Mouse (Mus musculus) neutrophil, adult 59 days (primary cell): ENCODE data around the gene Adm2. TPM values are rescaled to one million over a fixed set of nuclear protein-coding genes. Genes with fewer than 3 reads are reported as not detected.

Source experiments
- total RNA-seq, 2 experiments: library from RNA; stranded (reverse); gene quantifications; 1 replicate in 1 of 2; 2 replicates in 1 of 2; pipeline ENCODE4 v1.2.4; 2023

The Adm2 gene
- not detected for total RNA-seq

DNA sequence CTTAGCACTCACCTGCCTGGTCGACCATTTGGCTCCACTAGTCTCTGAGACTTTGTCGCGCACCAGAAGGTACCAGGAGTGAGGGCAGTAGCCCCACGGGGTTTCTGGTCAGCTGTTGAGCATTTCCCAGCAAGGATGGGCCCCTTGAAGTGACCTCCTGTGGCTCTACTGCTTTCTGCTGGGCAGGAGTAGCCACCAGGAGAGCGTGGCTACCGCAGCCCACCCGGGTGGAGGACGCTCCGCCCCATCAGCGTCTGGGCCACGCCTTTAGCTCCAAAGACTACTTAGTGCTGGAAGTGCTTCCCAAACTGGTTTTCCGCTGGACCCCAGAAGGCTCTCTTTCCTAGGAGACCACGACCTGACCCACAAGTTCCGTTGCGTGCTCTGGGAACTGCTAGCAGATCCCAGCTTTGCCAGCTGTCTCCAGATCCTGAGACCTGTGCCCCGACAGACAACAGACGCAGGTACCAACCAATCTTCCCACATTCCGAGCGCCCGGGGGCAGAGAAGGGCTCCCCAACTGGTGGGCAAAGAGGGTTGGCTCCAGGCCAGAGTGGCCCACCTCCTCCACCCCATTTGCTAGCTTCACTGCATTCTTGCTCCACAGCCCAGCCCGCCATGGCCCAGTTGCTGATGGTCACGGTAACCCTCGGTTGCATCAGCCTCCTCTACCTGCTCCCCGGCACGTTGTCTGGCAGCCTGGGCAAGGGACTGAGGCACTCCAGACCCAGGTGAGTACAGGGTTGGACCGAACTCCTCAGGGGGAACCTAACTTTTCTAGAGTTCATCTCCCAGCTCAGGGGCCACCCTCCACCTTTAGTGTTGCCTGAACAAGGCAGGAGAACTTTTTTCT is at the start of gene Adm2:
Gene Adm2 (plus strand): TSS at position 51 of the 853 bp plus-strand sequence.

DNA sequence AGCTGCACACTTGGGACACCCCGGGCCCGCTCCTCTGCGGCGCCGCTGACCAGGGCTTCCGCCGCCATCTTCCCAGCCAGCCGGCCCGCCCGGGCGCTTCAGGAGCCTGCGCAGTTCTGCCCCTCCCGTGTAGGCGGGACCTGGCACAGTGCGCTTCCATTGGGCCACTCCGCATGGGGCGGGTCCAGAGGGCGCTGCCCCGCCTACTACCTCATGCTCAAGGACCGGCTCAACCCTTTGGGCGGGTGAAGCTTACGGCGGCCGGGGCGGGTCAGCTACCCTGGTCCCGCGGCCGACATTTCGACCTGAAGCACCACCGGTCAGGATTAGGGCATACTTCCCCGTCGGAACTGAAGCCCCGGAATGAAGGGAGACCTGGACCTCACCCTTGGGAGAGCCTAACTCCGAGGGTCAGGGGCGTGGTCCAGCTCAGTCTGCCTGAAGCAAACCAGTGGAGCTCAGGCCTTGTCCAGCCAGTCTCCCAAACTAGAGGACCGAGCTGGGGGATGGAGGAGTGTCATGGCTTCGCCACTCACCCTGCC is 7.3 kb upstream of the Adm2 start, which contains the start of gene Sbf1:
Gene Sbf1 (minus strand): TSS at position 122 of the 542 bp plus-strand sequence.

DNA sequence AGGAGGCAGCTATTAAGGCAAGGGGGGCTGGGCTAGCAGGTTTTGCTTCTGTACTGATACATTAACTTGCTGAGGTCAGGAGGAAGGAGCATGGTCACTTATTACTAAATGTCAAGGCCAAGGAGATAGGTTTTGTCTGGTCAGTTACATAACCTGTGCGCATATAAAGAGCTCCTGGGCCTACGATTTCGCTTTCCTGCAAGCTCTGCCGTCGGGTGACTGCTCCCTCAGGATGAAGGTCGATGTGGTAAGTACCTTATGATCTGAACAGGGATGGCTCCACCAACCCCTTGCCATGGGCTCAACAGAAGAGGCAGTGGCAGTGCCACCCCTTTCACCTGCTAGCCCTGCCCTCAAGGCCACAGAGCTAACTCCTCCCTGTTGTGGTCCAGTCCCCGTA is 11.8 kb downstream of the Adm2 start, which contains the start of gene Miox:
Gene Miox (plus strand): TSS at position 128 of the 400 bp plus-strand sequence.

DNA sequence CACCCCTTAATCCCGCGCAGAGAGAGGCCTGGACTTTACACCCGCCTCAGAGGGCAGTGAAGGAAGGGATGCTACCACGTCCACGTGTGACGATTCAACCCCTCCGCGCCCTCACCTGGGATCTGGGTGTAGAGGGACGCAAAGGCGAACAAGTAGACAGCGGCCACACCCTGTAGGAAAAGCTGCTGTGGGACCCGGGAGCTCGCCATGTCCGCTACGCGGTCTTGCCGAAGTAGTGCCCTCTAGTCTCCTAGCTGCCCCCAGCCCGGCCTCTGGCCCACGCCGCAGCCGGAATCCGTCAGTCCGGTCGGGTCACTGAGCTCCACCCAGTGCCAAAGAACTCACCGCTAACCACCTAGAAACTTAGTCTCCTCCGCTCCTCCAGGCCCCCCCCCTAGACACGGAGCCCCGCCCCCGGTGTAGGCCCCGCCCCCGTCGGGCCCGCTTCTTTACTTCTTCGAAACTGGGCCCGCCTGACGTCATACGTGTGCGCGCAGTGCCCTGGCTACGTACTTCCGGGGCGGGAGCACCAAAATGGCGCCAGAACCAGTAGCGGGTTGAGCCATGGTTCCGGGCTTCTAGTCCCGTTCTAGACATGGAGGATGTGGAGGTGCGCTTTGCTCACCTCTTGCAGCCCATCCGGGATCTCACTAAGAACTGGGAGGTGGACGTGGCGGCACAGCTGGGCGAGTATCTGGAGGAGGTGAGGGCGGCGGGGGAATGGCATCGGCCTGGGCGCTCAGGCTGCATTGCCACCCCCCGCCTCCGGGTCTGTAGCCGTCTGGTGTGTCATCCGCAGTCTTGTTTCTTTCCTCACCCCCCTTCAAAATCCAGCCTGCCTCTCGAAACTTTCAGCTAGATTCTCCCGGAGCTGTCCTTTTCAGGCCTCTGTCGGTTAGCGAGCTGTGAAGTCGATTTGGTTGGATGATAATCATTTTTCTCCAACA is 33.0 kb downstream of the Adm2 start, which contains the start of the genes Lmf2 and Ncaph2:
Gene Lmf2 (minus strand): TSS at position 419 of the 947 bp plus-strand sequence.
Gene Ncaph2 (plus strand): TSS at position 479 of the 947 bp plus-strand sequence.

DNA sequence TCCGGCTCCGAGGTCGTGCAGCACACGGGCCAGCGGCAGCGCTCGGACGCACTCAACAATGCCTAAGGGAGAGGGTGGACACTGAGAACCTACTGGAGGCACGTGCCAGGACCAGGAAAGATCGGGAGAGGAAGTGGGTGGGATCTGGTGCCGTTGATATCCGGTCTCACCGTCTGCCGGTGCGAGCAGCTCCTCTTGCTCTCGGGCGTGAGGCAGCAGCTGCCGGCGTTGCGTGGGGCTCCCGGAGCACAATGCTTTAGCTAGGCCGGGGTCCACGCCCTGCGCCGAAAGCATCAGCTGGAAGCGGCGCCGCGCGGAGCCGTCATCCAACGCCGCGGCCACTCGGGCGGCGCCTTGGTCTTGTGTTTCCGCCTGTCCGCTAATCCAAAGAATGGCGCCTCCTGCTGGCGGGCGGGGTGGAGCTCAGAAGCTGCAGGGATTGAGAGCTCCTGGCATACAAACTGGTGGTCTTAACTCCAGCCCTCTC is 51.3 kb downstream of the Adm2 start, which contains the start of gene Sco2:
Gene Sco2 (minus strand): TSS at position 85 of the 487 bp plus-strand sequence.

Other genes with a start within 250 kb of the Adm2 start
- gene Trabd, start 247.6 kb upstream of the Adm2 start, total RNA-seq, result 10 to 100 TPM; 44.3 to 45.0 TPM
- gene Selenoo, start 233.6 kb upstream of the Adm2 start, total RNA-seq, result 10 to 100 TPM; 21.6 to 22.1 TPM
- 10 to 100 TPM; 18.1 to 21.5 TPM for gene Tubgcp6, start 199.6 kb upstream of the Adm2 start, total RNA-seq
- 1 to 10 TPM; 8.2 to 9.6 TPM for gene Hdac10, start 194.0 kb upstream of the Adm2 start, total RNA-seq
- gene Mapk12, start 182.0 kb upstream of the Adm2 start, total RNA-seq, result under 1 TPM in 1 of 2 experiments, not detected in 1; 0.20 TPM
- gene Mapk11, start 173.1 kb upstream of the Adm2 start, total RNA-seq, result under 1 TPM; 0.27 to 0.42 TPM
- 10 to 100 TPM; 50.5 to 82.5 TPM for gene Plxnb2, start 141.9 kb upstream of the Adm2 start, total RNA-seq
- gene Dennd6b, start 126.2 kb upstream of the Adm2 start, total RNA-seq, result 1 to 10 TPM; 2.0 to 2.2 TPM
- 10 to 100 TPM; 23.9 to 31.0 TPM for gene Ppp6r2, start 111.2 kb upstream of the Adm2 start, total RNA-seq
- 100 to 1,000 TPM; 107 to 117 TPM for gene Sbf1, start 7.4 kb upstream of the Adm2 start, total RNA-seq
- not detected for gene Miox, start 11.7 kb downstream of the Adm2 start, total RNA-seq
- gene Lmf2, start 32.9 kb downstream of the Adm2 start, total RNA-seq, result 10 to 100 TPM; 39.7 to 41.8 TPM
- 10 to 100 TPM; 73.4 to 76.9 TPM for gene Ncaph2, start 33.0 kb downstream of the Adm2 start, total RNA-seq
- 1 to 10 TPM; 4.4 to 7.0 TPM for gene Sco2, start 51.1 kb downstream of the Adm2 start, total RNA-seq
- gene Tymp, start 54.3 kb downstream of the Adm2 start, total RNA-seq, result under 1 TPM in 1 of 2 experiments, not detected in 1; 0.24 TPM
- gene Odf3b, start 56.6 kb downstream of the Adm2 start, total RNA-seq, result 1 to 10 TPM in 1 of 2 experiments, not detected in 1; 1.2 TPM
- not detected for gene Klhdc7b, start 62.2 kb downstream of the Adm2 start, total RNA-seq
- gene Syce3, start 87.8 kb downstream of the Adm2 start, total RNA-seq, result not detected
- 1 to 10 TPM; 2.6 to 4.1 TPM for gene Cpt1b, start 103.1 kb downstream of the Adm2 start, total RNA-seq
- gene C730034F03Rik, start 106.9 kb downstream of the Adm2 start, total RNA-seq, result 1 to 10 TPM; 3.2 to 3.7 TPM
- gene Gm44502, start 107.0 kb downstream of the Adm2 start, total RNA-seq, result under 1 TPM in 1 of 2 experiments, not detected in 1; 0.78 TPM
- 100 to 1,000 TPM; 127 to 141 TPM for gene Chkb, start 107.2 kb downstream of the Adm2 start, total RNA-seq
- gene Mapk8ip2, start 131.2 kb downstream of the Adm2 start, total RNA-seq, result not detected
- gene Arsa, start 154.7 kb downstream of the Adm2 start, total RNA-seq, result 10 to 100 TPM; 13.5 to 15.1 TPM
- 1 to 10 TPM in 1 of 2 experiments, under 1 TPM in 1; 0.89 to 1.8 TPM for gene Shank3, start 176.9 kb downstream of the Adm2 start, total RNA-seq
- gene Acr, start 245.6 kb downstream of the Adm2 start, total RNA-seq, result not detected